Mouse (Mus musculus) adipocyte (in vitro differentiated cells): ENCODE measurements around the gene Kiss1r.

Experiments used
- DNase-seq: peaks from one replicate; pipeline ENCODE4 v3.0.0-alpha.2; 2016; ENCODE audit warnings: low spot score

Gene Kiss1r

DNA sequence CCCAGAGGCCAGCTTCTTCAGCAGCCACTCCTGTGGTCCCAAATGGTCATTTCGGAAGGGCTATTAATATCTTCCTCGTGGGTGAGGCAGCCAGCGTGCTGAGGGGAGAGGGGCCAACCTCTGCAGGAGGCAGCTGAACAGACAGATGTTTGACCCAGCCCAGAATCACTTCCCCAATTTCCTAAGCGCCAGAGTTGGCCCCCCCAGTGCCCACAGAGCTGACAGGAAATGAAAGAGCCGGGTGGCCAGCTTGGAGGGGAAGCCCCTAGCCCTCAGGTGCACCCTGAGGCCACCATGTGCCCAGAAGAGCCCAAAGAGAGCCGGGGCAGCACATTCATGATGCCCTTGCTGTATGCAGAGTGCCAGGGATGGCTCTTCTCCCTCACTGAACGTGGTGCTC lies 24.0 kb downstream of the Kiss1r start:
- no peak for DNase-seq

GRCm38 (mm10) chr10:79942988-79943387 lies 26.2 kb downstream of the Kiss1r start:
- no peak for DNase-seq

- DNase-seq, result no peak
Measured at GRCm38 (mm10) chr10:79943471-79943901, 26.7 kb downstream of the Kiss1r start.

DNA sequence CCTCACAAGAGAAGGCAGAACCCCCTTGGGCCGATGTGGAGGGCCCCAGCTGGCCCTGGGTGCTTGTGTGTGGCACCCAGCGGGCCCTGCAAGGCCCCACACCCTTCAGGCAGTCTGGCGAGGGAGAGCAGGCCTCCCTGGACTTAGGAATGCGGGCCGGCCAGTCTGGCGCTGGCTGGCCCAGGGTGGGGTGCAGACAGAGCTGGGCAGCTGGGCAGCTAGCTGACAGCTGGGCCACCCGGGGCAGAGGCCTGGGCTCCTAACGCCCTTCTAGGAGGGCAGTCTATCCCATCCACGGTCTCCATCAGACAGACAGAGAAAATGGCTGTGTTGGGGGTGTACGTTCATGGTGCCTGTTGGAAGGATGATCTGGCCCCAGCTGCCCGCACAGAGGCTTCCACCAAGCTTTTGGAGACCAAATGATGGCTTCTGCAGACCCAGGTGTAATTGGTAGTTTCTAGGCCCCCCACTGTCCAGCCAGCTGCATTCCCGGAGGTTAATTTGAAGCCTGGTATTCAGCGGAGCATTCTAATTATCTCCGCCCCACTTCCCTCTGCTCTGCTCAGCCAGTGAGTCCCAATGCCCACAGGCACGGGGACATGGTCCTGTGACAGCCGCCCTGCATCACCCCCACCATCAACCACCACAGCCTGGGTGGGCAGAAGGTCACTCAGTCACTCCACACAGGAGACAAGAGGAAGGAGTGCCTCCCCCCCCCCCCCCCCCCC lies 28.9 kb downstream of the Kiss1r start:
- no peak for DNase-seq

GRCm38 (mm10) chr10:79946752-79947322 lies 30.1 kb downstream of the Kiss1r start:
- DNase-seq, result no peak

GRCm38 (mm10) chr10:79947502-79947901 lies 30.7 kb downstream of the Kiss1r start:
- no peak for DNase-seq

DNA sequence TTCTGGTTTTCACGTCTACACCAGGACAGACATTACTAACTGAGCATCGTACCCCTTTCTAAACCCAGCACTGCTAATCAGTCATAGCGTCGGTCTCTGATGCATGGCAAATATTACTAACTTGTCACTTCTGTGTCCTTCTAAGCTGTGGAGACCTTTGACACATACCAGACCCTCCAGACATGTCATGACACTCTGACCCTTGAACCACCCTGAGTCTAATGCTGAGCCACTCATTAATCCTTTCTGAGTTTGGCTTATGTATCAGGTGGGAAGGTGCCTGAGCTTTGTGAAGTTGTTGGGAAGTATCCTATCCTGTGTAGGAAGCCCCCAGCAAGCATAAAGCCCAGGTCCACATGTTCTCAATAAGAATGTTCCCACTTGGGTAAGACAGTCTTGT lies 33.1 kb downstream of the Kiss1r start:
- DNase-seq, result no peak

- DNase-seq, result no peak
Measured at GRCm38 (mm10) chr10:79950661-79951060, 33.9 kb downstream of the Kiss1r start.

- DNase-seq, result peak; percentile 31
Measured at GRCm38 (mm10) chr10:79953946-79954345, 37.2 kb downstream of the Kiss1r start.

GRCm38 (mm10) chr10:79955691-79956090 lies 38.9 kb downstream of the Kiss1r start:
- no peak for DNase-seq

GRCm38 (mm10) chr10:79956643-79957154 lies 39.9 kb downstream of the Kiss1r start:
- no peak for DNase-seq

DNA sequence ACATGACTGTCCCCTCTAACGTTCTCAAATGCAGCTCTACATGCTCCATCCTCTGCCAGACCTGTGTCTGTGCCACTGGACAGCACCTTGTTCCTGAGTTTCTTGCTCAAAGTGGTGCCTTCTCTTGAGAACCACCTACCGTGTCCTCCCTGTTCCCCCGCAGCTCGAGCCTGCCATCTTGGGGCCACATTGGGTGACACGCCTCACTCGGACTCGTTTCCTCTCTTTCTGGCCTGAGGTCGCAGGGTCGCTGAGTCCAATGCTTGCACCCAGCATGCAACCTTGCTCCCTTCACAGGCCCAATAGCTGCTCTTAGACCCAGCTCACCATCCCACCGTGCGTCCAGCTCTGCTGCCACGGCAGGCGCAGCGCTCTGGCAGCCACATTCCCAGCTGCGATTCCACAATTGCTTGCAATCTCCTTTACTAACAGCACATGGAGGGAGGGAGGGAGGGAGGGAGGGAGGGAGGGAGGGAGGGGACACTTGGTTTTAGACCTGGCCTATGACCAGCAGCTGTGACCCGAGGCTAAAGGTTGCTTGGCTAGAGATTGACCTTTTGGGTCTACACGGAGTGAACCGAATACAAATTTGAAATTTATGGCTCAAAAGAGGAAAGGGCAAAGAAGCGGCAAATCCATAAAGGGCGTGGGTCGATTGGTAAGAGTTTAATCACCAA lies 41.5 kb downstream of the Kiss1r start:
- peak; percentile 86 for DNase-seq

GRCm38 (mm10) chr10:79959412-79959811 lies 42.6 kb downstream of the Kiss1r start:
- DNase-seq, result peak; percentile 50

- DNase-seq, result peak; percentile 100
Measured at GRCm38 (mm10) chr10:79959847-79960601, 43.3 kb downstream of the Kiss1r start, which contains the start of gene Wdr18. Gene Wdr18 (plus strand): TSS chr10:79960152.

- no peak for DNase-seq
Measured at GRCm38 (mm10) chr10:79960671-79961294, 44.0 kb downstream of the Kiss1r start.

GRCm38 (mm10) chr10:79964727-79965126 lies 48.0 kb downstream of the Kiss1r start:
- no peak for DNase-seq

- no peak for DNase-seq
Measured at GRCm38 (mm10) chr10:79965325-79965724, 48.6 kb downstream of the Kiss1r start.

- DNase-seq, result peak; percentile 51
Measured at GRCm38 (mm10) chr10:79966886-79967400, 50.2 kb downstream of the Kiss1r start.

DNA sequence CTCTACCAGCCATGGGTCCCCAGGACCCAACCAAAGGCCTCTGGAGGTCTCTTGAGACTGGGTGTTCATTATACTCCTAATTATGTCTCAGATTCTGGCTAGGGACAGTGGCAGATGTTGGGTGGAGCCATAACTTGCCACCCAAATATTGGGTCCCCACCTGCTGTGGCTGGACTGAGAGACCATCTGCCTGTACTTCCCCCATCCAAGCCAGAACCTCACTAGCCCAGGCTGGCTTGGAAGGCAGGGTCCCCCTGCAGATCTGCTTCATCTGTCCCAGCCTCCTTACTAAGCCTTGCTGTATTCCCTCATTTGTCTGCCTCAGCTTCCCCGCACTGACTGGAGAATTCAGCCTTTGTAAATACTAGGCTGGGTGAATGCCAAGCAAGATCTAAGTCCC lies 51.4 kb downstream of the Kiss1r start:
- DNase-seq, result no peak

DNA sequence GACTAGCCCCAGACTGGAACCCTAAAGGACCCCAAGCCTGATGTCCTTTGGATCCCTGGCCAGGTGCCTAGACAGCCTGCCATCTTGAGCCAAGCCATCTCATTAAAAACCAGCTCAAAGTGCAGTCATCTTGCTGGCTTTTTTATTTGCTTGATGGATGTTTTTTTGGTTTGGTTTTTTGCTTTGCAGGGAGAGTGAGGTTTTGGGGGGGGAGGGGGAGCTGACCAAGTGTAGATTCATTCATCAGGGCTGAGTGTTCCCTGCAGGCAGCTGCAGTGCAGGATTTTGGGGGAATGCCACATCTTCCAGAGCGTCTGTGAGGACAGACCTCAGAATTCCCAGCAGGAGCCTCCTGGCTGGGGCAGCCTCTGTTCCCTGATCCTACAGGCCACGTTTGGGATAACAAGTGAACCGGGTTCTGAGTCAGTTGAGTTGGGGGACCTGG lies 52.4 kb downstream of the Kiss1r start:
- peak; percentile 59 for DNase-seq

- DNase-seq, result no peak
Measured at GRCm38 (mm10) chr10:79970415-79971182, 53.8 kb downstream of the Kiss1r start, which contains the start of gene Grin3b. Gene Grin3b (plus strand): TSS chr10:79970715.
